Mouse (Mus musculus) lung, embryonic 15.5 days (tissue): ENCODE measurements around the gene Umps. TPM values are rescaled to one million over a fixed set of nuclear protein-coding genes. Genes with fewer than 3 reads are reported as not detected.

Experiments
- ATAC-seq: fragments of 200-750 bp; cut with Nextera tagmentation; 2 replicates; pipeline ENCODE4 v1.8.0; 2017; ENCODE audit warnings: moderate number of reproducible peaks, borderline replicate concordance; ENCODE audit not compliant: low FRiP score, low TSS enrichment; ENCODE audit errors: extremely low read depth
- H3K27ac ChIP-seq: fragments of 300-500 bp; sonication (generic); 2 replicates; pipeline ENCODE4 v1.5.1; 2015; ENCODE audit warnings: moderate library complexity, mild to moderate bottlenecking, inconsistent platforms
- H3K27me3 ChIP-seq: fragments of 300-500 bp; sonication (generic); 2 replicates; pipeline ENCODE4 v1.6.1; 2015; ENCODE audit warnings: inconsistent platforms
- H3K36me3 ChIP-seq: fragments of 300-500 bp; sonication (generic); 2 replicates; pipeline ENCODE4 v1.6.1; 2015; ENCODE audit warnings: inconsistent platforms
- H3K4me1 ChIP-seq: fragments of 300-500 bp; sonication (generic); 2 replicates; pipeline ENCODE4 v1.6.1; 2015; ENCODE audit warnings: inconsistent platforms
- H3K4me2 ChIP-seq: fragments of 300-500 bp; sonication (generic); 2 replicates; pipeline ENCODE4 v1.6.1; 2015; ENCODE audit warnings: inconsistent platforms, mild to moderate bottlenecking, moderate library complexity
- H3K4me3 ChIP-seq: fragments of 300-500 bp; sonication (generic); 2 replicates; pipeline ENCODE4 v1.5.1; 2015; ENCODE audit warnings: mild to moderate bottlenecking, inconsistent platforms
- H3K9ac ChIP-seq: fragments of 300-500 bp; sonication (generic); 2 replicates; pipeline ENCODE4 v1.6.1; 2015; ENCODE audit warnings: inconsistent platforms
- H3K9me3 ChIP-seq: fragments of 300-500 bp; sonication (generic); 2 replicates; pipeline ENCODE4 v1.6.1; 2016; ENCODE audit warnings: inconsistent platforms
- WGBS: fragments of 180-500 bp; shearing (Covaris S2); methylation state at CpG from one replicate; pipeline ENCODE4 v1.1.7; 2015; 5-methylcytosine and 5-hydroxymethylcytosine counted together
- polyA plus RNA-seq: library from polyadenylated mRNA; unstranded; fragments of >200 nt; fragmentation: Nextera tagmentation; extraction: Ambion mirVana; gene quantifications from 2 replicates; pipeline ENCODE4 v1.2.1, GENCODE M21; 2015

Umps gene
- polyA plus RNA-seq: 56.0 and 58.9 TPM in 2 replicates

- Histone ChIP-seq H3K27ac (peak within 1 kb of the TSS; percentile 38), H3K36me3 (peaks cover 15% of the 10 kb centered on the region), H3K4me3 (peak within 1 kb of the TSS; percentile 93), H3K9me3 (no peaks in the 10 kb centered on the region), H3K4me1 (peaks cover 12% of the 10 kb centered on the region), H3K9ac (peak within 1 kb of the TSS; percentile 85), H3K4me2 (peak within 1 kb of the TSS; percentile 64), H3K27me3 (no peaks in the 10 kb centered on the region)
- under 1% methylated on average over 44 of the region's 44 CpGs for WGBS
- ATAC-seq: peak; percentile 91
Observed at GRCm38 (mm10) chr16:33966538-33967282, at the start of gene Umps. Gene Umps (minus strand): TSS chr16:33967038.

DNA sequence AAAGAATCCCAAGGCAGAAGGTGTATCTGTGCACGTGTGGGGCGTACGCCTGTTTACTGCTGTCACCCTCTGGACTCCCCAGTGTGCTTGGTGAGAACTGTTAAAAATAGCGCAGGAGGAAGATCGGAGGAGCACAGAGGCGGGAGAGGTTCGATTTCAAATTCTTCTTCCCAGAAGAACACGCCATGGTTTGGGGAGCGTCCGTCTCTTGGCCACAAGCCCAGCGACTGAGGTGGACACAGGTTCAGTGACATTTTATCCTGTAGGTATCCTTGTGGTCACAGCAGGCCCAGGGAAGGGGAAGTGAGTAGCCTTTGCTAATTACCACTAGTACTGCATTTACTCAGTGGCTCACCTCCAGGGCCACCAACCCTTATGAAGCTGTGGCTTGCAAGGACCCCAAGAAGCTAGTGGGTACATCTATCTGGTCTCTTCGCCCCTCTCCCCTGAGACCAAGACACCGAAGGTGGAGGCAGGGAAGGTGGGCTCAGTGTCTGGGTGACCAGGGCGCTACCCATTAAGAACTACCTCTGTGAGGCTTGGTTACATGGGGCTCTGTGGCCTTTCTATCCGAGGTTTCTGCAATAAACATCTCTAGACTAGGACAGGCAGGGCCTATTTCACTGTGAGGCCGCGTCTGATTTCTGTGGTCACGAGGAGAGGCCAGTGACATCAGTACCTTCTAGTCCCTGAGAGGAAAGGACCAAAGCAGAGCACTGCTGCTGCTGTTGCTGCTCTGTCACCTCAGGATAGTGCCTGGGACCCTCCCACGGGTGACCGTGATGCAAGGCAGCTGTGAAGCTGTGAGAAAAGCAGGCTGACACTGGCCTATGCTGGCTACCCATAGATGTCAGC is 45.4 kb upstream of the Umps start:
- Histone ChIP-seq H3K9me3 (no peaks in the 10 kb centered on the region), H3K4me3 (no peak overlapping the region), H3K9ac (no peak overlapping the region), H3K4me1 (no peaks in the 10 kb centered on the region), H3K36me3 (peaks cover 52% of the 10 kb centered on the region), H3K27me3 (no peaks in the 10 kb centered on the region), H3K4me2 (no peak overlapping the region), H3K27ac (no peak overlapping the region)
- 78% methylated on average over 20 of the region's 20 CpGs for WGBS
- ATAC-seq: no peak

GRCm38 (mm10) chr16:34009567-34009966 is 42.7 kb upstream of the Umps start:
- Histone ChIP-seq H3K4me2 (no peak overlapping the region), H3K27me3 (no peaks in the 10 kb centered on the region), H3K9ac (no peak overlapping the region), H3K9me3 (no peaks in the 10 kb centered on the region), H3K4me1 (peaks cover 14% of the 10 kb centered on the region), H3K36me3 (peaks cover 30% of the 10 kb centered on the region), H3K4me3 (no peak overlapping the region), H3K27ac (no peak overlapping the region)
- 97% methylated on average over 2 of the region's 2 CpGs for WGBS
- no peak for ATAC-seq

GRCm38 (mm10) chr16:34005986-34006385 is 39.1 kb upstream of the Umps start:
- Histone ChIP-seq H3K27ac (no peak overlapping the region), H3K9ac (no peak overlapping the region), H3K27me3 (no peaks in the 10 kb centered on the region), H3K9me3 (no peaks in the 10 kb centered on the region), H3K4me2 (no peak overlapping the region), H3K4me1 (peaks cover 35% of the 10 kb centered on the region), H3K36me3 (peaks cover 15% of the 10 kb centered on the region), H3K4me3 (no peak overlapping the region)
- WGBS: 96% methylated on average over 3 of the region's 3 CpGs
- no peak for ATAC-seq

GRCm38 (mm10) chr16:34004128-34004578 is 37.3 kb upstream of the Umps start:
- no peaks in the 10 kb centered on the region for H3K27me3 ChIP-seq
- H3K27ac ChIP-seq: peak overlapping the region; percentile 87
- H3K4me1 ChIP-seq: peaks cover 38% of the 10 kb centered on the region
- H3K9ac ChIP-seq: no peak overlapping the region; the same call in 1 of the 2 replicates
- no peaks in the 10 kb centered on the region for H3K36me3 ChIP-seq
- ATAC-seq: peak; percentile 95
- H3K9me3 ChIP-seq: no peaks in the 10 kb centered on the region
- 6% methylated on average over 4 of the region's 4 CpGs for WGBS
- H3K4me2 ChIP-seq: peak overlapping the region; percentile 31
- no peak overlapping the region for H3K4me3 ChIP-seq

GRCm38 (mm10) chr16:34003566-34004127 is 36.8 kb upstream of the Umps start:
- H3K9me3 ChIP-seq: no peaks in the 10 kb centered on the region
- peak overlapping the region; percentile 87 for H3K27ac ChIP-seq
- ATAC-seq: no peak
- WGBS: 28% methylated on average over 10 of the region's 10 CpGs
- no peaks in the 10 kb centered on the region for H3K27me3 ChIP-seq
- H3K9ac ChIP-seq: no peak overlapping the region
- H3K4me3 ChIP-seq: no peak overlapping the region
- peaks cover 38% of the 10 kb centered on the region for H3K4me1 ChIP-seq
- H3K4me2 ChIP-seq: peak overlapping the region; percentile 31; the same call in 1 of the 2 replicates
- no peaks in the 10 kb centered on the region for H3K36me3 ChIP-seq

GRCm38 (mm10) chr16:34000715-34001114 is 33.9 kb upstream of the Umps start:
- no peak for ATAC-seq
- 64% methylated on average over 8 of the region's 8 CpGs for WGBS
- Histone ChIP-seq H3K4me3 (no peak overlapping the region), H3K27me3 (no peaks in the 10 kb centered on the region), H3K9ac (no peak overlapping the region), H3K27ac (no peak overlapping the region), H3K4me2 (no peak overlapping the region), H3K36me3 (no peaks in the 10 kb centered on the region), H3K9me3 (no peaks in the 10 kb centered on the region), H3K4me1 (peaks cover 35% of the 10 kb centered on the region)

DNA sequence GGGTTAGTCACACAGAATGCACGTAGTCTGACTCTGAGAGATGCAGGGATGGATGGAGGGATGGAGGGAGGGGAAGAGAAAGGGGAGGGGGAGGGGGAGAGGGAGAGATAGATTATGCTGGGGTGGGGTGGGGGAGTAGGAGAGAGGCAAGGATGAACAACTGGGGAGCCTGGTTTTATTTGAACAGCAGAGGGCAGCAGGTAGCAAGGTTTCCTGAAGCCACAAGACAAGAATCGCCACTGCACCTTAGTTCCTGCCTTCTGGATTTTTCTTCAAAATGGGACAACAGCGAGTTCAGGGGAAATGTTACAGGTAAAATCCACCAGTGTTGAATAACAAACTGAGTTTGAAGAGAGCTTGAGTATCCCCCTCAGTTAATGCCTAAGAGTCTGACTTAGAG is 32.5 kb upstream of the Umps start:
- Histone ChIP-seq H3K36me3 (no peaks in the 10 kb centered on the region), H3K27me3 (no peaks in the 10 kb centered on the region), H3K4me1 (peaks cover 23% of the 10 kb centered on the region), H3K9me3 (no peaks in the 10 kb centered on the region), H3K9ac (no peak overlapping the region), H3K4me3 (no peak overlapping the region), H3K27ac (no peak overlapping the region), H3K4me2 (no peak overlapping the region)
- WGBS: 22% methylated on average over 3 of the region's 3 CpGs
- no peak for ATAC-seq

- Histone ChIP-seq H3K9ac (no peak overlapping the region), H3K27me3 (no peaks in the 10 kb centered on the region), H3K9me3 (no peaks in the 10 kb centered on the region), H3K27ac (no peak overlapping the region), H3K4me3 (no peak overlapping the region), H3K4me1 (peaks cover 9% of the 10 kb centered on the region; the same call in 1 of the 2 replicates), H3K36me3 (no peaks in the 10 kb centered on the region), H3K4me2 (no peak overlapping the region)
- no peak for ATAC-seq
- WGBS: 73% methylated on average over 6 of the region's 6 CpGs
Observed at GRCm38 (mm10) chr16:33998011-33998410, 31.2 kb upstream of the Umps start.

- 7% methylated on average over 5 of the region's 5 CpGs for WGBS
Observed at GRCm38 (mm10) chr16:33996030-33996429, 29.2 kb upstream of the Umps start.

DNA sequence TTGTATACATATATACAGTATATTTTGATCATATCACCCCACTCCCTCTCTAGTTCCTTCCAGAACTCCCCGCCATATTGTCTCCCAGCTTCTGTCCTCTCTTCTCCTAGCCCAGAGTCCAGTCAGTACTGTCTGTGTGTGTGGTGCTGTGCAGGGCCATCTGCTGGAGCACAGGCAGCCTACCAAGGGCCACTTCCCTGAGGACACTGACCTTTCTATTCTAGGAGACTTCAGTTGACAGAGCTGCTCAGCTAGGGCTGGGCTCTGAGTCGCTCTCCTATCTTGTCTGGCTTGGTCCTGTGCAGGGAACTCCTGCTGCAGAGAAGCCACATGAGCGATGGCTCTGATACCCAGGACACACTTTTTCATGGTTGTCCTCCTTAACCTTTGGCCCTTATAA is 28.7 kb upstream of the Umps start:
- Histone ChIP-seq H3K4me1 (0 out of 2 replicates have a peak, but pooled peaks cover 1% of the 10 kb centered on the region), H3K9me3 (no peaks in the 10 kb centered on the region), H3K27me3 (no peaks in the 10 kb centered on the region), H3K4me3 (no peak overlapping the region), H3K9ac (no peak overlapping the region), H3K27ac (no peak overlapping the region), H3K36me3 (no peaks in the 10 kb centered on the region), H3K4me2 (no peak overlapping the region)
- ATAC-seq: no peak
- WGBS: 73% methylated on average over 3 of the region's 3 CpGs

More at GRCm38 (mm10) chr16:33996030-33996429, 29.2 kb upstream of the Umps start:
- Histone ChIP-seq H3K36me3 (no peaks in the 10 kb centered on the region), H3K4me1 (0 out of 2 replicates have a peak, but pooled peaks cover 3% of the 10 kb centered on the region), H3K27me3 (no peaks in the 10 kb centered on the region), H3K4me3 (no peak overlapping the region), H3K9me3 (no peaks in the 10 kb centered on the region), H3K4me2 (no peak overlapping the region), H3K9ac (no peak overlapping the region), H3K27ac (no peak overlapping the region)
- ATAC-seq: no peak
